Mouse (Mus musculus) urinary bladder, postnatal 25 days (tissue): ENCODE results near the gene Slc35e4.
"Not testable (repeated sequence)": the region's sequence is repeated elsewhere in the genome, so short reads cannot be mapped to it uniquely, and the experiment has no call there.

Source experiments
- DNase-seq: peaks from one replicate; pipeline ENCODE4 v3.0.0; 2022; ENCODE audit warnings: low spot score

The Slc35e4 gene

GRCm38 (mm10) chr11:3914109-3914840 lies at the start of gene Slc35e4:
Slc35e4 (minus strand) TSS chr11:3914664.
- peak; percentile 87 for DNase-seq

GRCm38 (mm10) chr11:3963610-3964415 lies 49.3 kb upstream of the Slc35e4 start, which contains the start of gene Pes1:
Pes1 (plus strand) TSS chr11:3963975.
- peak; percentile 68 for DNase-seq

- no peak for DNase-seq
Observed at GRCm38 (mm10) chr11:3963155-3963554, 48.7 kb upstream of the Slc35e4 start.

- DNase-seq = no peak
Observed at GRCm38 (mm10) chr11:3961761-3962160, 47.3 kb upstream of the Slc35e4 start.

- DNase-seq = no peak
Observed at GRCm38 (mm10) chr11:3960901-3961300, 46.4 kb upstream of the Slc35e4 start.

GRCm38 (mm10) chr11:3955371-3955770 lies 40.9 kb upstream of the Slc35e4 start:
- DNase-seq = not testable (repeated sequence)

- DNase-seq = not testable (repeated sequence)
Observed at GRCm38 (mm10) chr11:3954876-3955275, 40.4 kb upstream of the Slc35e4 start.

- no peak for DNase-seq
Observed at GRCm38 (mm10) chr11:3946386-3946785, 31.9 kb upstream of the Slc35e4 start.

GRCm38 (mm10) chr11:3941371-3941770 lies 26.9 kb upstream of the Slc35e4 start:
- DNase-seq = no peak

- DNase-seq = no peak
Observed at GRCm38 (mm10) chr11:3937321-3937874, 22.9 kb upstream of the Slc35e4 start.

- no peak for DNase-seq
Observed at GRCm38 (mm10) chr11:3936318-3936717, 21.9 kb upstream of the Slc35e4 start.

GRCm38 (mm10) chr11:3935135-3935534 lies 20.7 kb upstream of the Slc35e4 start:
- no peak for DNase-seq

- no peak for DNase-seq
Observed at GRCm38 (mm10) chr11:3933756-3934285, 19.4 kb upstream of the Slc35e4 start.

- peak; percentile 74 for DNase-seq
Observed at GRCm38 (mm10) chr11:3931511-3932211, 17.2 kb upstream of the Slc35e4 start, which contains the start of gene Tcn2. Tcn2 (minus strand) TSS chr11:3932159.

- no peak for DNase-seq
Observed at GRCm38 (mm10) chr11:3930931-3931330, 16.5 kb upstream of the Slc35e4 start.

GRCm38 (mm10) chr11:3930019-3930418 lies 15.6 kb upstream of the Slc35e4 start:
- DNase-seq = no peak

GRCm38 (mm10) chr11:3925916-3926315 lies 11.5 kb upstream of the Slc35e4 start:
- DNase-seq = no peak

GRCm38 (mm10) chr11:3922731-3923130 lies 8.3 kb upstream of the Slc35e4 start:
- no peak for DNase-seq

GRCm38 (mm10) chr11:3922115-3922514 lies 7.7 kb upstream of the Slc35e4 start:
- no peak for DNase-seq

GRCm38 (mm10) chr11:3921281-3921850 lies 6.9 kb upstream of the Slc35e4 start:
- peak; percentile 51 for DNase-seq

- DNase-seq = no peak
Observed at GRCm38 (mm10) chr11:3920476-3920875, 6.0 kb upstream of the Slc35e4 start.
